Mouse (Mus musculus) gastrocnemius, adult 18-20 months (tissue): ENCODE data around the gene Paxx. TPM values are rescaled to one million over a fixed set of nuclear protein-coding genes. Genes with fewer than 3 reads are reported as not detected.
"Not testable (repeated sequence)": the region's sequence is repeated elsewhere in the genome, so short reads cannot be mapped to it uniquely, and the experiment has no call there.

Experiments
- DNase-seq: peaks from one replicate; pipeline ENCODE4 v3.0.0; 2021; ENCODE audit warnings: low spot score
- microRNA-seq: library from miRNA; unstranded; fragments of <30 nt; microRNA quantifications from one replicate; pipeline ENCODE4 v1.2.0, GENCODE M21; 2021
- total RNA-seq, 2 experiments: library from RNA; stranded (reverse); gene quantifications; 2 replicates each; pipeline ENCODE4 v1.2.3; 2021

Gene Paxx
- total RNA-seq, 2 experiments from 2014 or later = 13.7 to 15.1 TPM

GRCm38 (mm10) chr2:25413436-25413835 is 47.5 kb downstream of the Paxx start:
- not testable (repeated sequence) for DNase-seq

GRCm38 (mm10) chr2:25408908-25409307 is 52.0 kb downstream of the Paxx start:
- no peak for DNase-seq

Small RNA genes within 50 kb of the gene (microRNA-seq; reads per million reads assigned to microRNA genes)
- gene Mir3087 = not detected

Other genes with a start within 250 kb of the Paxx start
- gene Nelfb, start 249.6 kb downstream of the Paxx start, total RNA-seq = 10 to 100 TPM; 18.8 to 21.3 TPM
- not detected for gene Stpg3, start 246.5 kb downstream of the Paxx start, total RNA-seq
- not detected for gene Fam166a, start 242.3 kb downstream of the Paxx start, total RNA-seq
- gene Tubb4b, start 236.4 kb downstream of the Paxx start, total RNA-seq = 100 to 1,000 TPM; 224 to 228 TPM
- not detected for gene Slc34a3, start 226.7 kb downstream of the Paxx start, total RNA-seq
- not detected for gene Rnf224, start 224.3 kb downstream of the Paxx start, total RNA-seq
- under 1 TPM; 0.50 to 0.74 TPM for gene Rnf208, start 218.8 kb downstream of the Paxx start, total RNA-seq
- gene Cysrt1, start 218.6 kb downstream of the Paxx start, total RNA-seq = not detected
- gene AL732309.1, start 214.2 kb downstream of the Paxx start, total RNA-seq = 1 to 10 TPM; 1.3 to 1.4 TPM
- gene Tmem203, start 205.7 kb downstream of the Paxx start, total RNA-seq = 10 to 100 TPM; 12.0 to 12.1 TPM
- gene Tprn, start 198.5 kb downstream of the Paxx start, total RNA-seq = 1 to 10 TPM; 2.9 to 3.8 TPM
- 10 to 100 TPM; 27.9 to 30.9 TPM for gene Ssna1, start 188.7 kb downstream of the Paxx start, total RNA-seq
- 10 to 100 TPM; 27.6 to 30.4 TPM for gene Anapc2, start 188.6 kb downstream of the Paxx start, total RNA-seq
- not detected for gene Tmem210, start 172.9 kb downstream of the Paxx start, total RNA-seq
- gene Lrrc26, start 171.2 kb downstream of the Paxx start, total RNA-seq = not detected
- gene Grin1, start 141.9 kb downstream of the Paxx start, total RNA-seq = not detected
- gene Man1b1, start 128.8 kb downstream of the Paxx start, total RNA-seq = 10 to 100 TPM; 14.0 to 15.2 TPM
- 10 to 100 TPM; 15.2 to 17.9 TPM for gene Dpp7, start 104.7 kb downstream of the Paxx start, total RNA-seq
- 1 to 10 TPM; 3.8 to 5.7 TPM for gene Uap1l1, start 95.4 kb downstream of the Paxx start, total RNA-seq
- gene Sapcd2, start 88.8 kb downstream of the Paxx start, total RNA-seq = not detected
- gene Entpd2, start 65.2 kb downstream of the Paxx start, total RNA-seq = 1 to 10 TPM; 6.2 to 8.3 TPM
- 10 to 100 TPM; 15.8 to 19.0 TPM for gene Npdc1, start 61.7 kb downstream of the Paxx start, total RNA-seq
- gene Fut7, start 37.8 kb downstream of the Paxx start, total RNA-seq = not detected
- gene Abca2, start 32.4 kb downstream of the Paxx start, total RNA-seq = 10 to 100 TPM; 14.1 to 15.5 TPM
- 1 to 10 TPM in 1 of 2 experiments, under 1 TPM in 1; 0.39 to 1.0 TPM for gene Clic3, start 4.3 kb downstream of the Paxx start, total RNA-seq
- gene Ptgds, start 9.0 kb upstream of the Paxx start, total RNA-seq = not detected
- not detected for gene Lcn12, start 32.8 kb upstream of the Paxx start, total RNA-seq
- 10 to 100 TPM; 81.5 to 84.3 TPM for gene Fbxw5, start 39.7 kb upstream of the Paxx start, total RNA-seq
- gene C8g, start 40.6 kb upstream of the Paxx start, total RNA-seq = 1 to 10 TPM; 2.0 to 2.1 TPM
- gene Traf2, start 85.8 kb upstream of the Paxx start, total RNA-seq = 10 to 100 TPM; 13.7 to 15.1 TPM
- gene Edf1, start 96.8 kb upstream of the Paxx start, total RNA-seq = 100 to 1,000 TPM; 179 to 182 TPM
- gene Mamdc4, start 113.8 kb upstream of the Paxx start, total RNA-seq = under 1 TPM; 0.12 to 0.34 TPM
- 10 to 100 TPM; 54.6 to 57.5 TPM for gene Phpt1, start 114.1 kb upstream of the Paxx start, total RNA-seq
- not detected for gene Ajm1, start 120.7 kb upstream of the Paxx start, total RNA-seq
- 10 to 100 TPM; 75.3 to 82.5 TPM for gene Rabl6, start 147.4 kb upstream of the Paxx start, total RNA-seq
- gene Ccdc183, start 156.6 kb upstream of the Paxx start, total RNA-seq = not detected
- 10 to 100 TPM; 17.1 to 17.3 TPM for gene Tmem141, start 160.9 kb upstream of the Paxx start, total RNA-seq
- 1 to 10 TPM; 2.4 to 3.0 TPM for gene Fcna, start 166.9 kb upstream of the Paxx start, total RNA-seq
- 1 to 10 TPM; 4.5 to 5.0 TPM for gene Lcn8, start 192.0 kb upstream of the Paxx start, total RNA-seq
- gene Lcn5, start 196.9 kb upstream of the Paxx start, total RNA-seq = not detected
- gene Lcn6, start 215.7 kb upstream of the Paxx start, total RNA-seq = not detected
- not detected for gene Lcn10, start 221.6 kb upstream of the Paxx start, total RNA-seq
- not detected for gene Obp2a, start 238.9 kb upstream of the Paxx start, total RNA-seq
- 10 to 100 TPM; 15.6 to 16.3 TPM for gene Bmyc, start 245.6 kb upstream of the Paxx start, total RNA-seq